Mouse (Mus musculus) thymus, postnatal 0 days (tissue): ENCODE measurements around the gene Cdk18. TPM values are rescaled to one million over a fixed set of nuclear protein-coding genes. Genes with fewer than 3 reads are reported as not detected.
"Not testable (repeated sequence)": the region's sequence is repeated elsewhere in the genome, so short reads cannot be mapped to it uniquely, and the experiment has no call there.

Source experiments
- DNase-seq: peaks from one replicate; pipeline ENCODE4 v3.0.0-alpha.2; 2015; ENCODE audit warnings: low spot score
- polyA plus RNA-seq: library from polyadenylated mRNA; unstranded; fragments of >200 nt; fragmentation: Nextera tagmentation; extraction: Ambion mirVana; gene quantifications from 2 replicates; pipeline ENCODE4 v1.2.1, GENCODE M21; 2015

The Cdk18 gene
- 1.7 and 1.9 TPM in 2 replicates for polyA plus RNA-seq

DNA sequence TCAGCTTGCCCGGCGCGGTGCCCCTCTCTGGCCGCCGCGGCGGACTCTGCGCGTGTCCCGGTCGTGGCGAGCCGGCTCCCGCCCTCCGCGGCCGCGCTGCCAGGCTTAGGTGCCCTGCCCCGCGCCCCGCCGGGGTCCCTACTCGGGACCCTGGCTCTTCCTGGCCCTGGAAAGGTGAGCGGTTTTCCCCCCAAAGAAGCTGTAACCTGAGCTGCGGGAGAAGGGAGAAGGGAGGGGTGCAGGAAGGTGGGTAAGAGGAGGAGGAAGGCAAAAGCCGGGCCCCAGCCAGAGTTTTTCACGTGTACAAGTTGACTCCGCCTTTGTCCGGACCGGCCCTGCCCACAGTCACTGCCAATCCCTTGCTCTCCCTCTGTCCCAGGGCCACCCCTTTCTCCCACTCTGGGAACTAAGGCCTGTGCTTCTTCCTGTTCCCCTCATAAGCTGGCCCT lies at the start of gene Cdk18:
Cdk18 (minus strand) TSS at position 269 of the 449 bp plus-strand sequence.
- DNase-seq = no peak

DNA sequence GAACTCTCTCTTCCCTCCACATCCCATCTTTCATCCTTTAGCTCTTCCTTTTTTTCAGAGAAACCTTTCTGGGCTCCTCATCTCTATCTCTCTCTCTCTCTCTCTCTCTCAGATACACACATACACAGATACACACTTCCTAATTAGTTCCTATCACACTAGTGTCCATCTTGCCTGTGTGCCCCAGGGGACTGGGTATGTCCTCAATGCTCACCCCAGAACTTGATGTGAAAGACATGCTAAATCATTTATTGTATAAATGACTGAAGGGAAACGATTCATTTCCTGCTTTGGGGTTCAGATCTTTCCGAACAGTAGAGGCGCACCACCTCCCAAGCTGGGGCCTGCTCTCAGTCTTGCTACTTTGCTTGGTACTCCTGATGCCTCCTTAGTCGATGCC lies 49.7 kb upstream of the Cdk18 start:
- DNase-seq = no peak

DNA sequence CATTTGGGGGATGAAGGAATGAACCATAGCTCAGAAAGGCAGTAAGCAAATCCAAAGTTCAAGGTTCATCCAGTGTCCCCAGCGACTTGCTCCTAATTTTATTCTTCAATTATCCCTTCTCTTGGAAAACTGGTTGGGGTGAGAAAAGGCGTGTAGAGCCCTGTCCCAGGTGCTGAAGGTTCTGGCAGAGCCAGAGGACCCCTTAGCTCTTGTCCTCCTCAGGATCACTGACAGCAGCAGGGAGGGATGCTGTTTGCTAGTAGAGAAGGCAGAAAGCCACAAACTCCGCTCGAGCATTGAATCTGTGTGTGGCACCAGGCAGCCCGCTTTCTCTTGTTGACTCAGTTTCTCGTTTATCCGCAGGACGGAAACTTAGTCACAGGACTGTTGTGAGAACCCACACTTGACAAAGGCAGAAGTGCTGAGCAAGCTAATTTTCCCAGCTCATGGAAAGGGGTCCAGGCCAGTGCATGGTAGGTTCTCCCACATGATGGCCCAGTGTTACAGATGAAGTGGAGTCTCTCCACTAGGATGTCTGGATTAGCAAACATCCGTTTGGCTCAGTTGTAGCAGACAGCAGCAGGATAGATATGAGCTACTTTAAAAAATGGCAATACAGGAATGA lies 49.1 kb upstream of the Cdk18 start:
- DNase-seq = no peak

DNA sequence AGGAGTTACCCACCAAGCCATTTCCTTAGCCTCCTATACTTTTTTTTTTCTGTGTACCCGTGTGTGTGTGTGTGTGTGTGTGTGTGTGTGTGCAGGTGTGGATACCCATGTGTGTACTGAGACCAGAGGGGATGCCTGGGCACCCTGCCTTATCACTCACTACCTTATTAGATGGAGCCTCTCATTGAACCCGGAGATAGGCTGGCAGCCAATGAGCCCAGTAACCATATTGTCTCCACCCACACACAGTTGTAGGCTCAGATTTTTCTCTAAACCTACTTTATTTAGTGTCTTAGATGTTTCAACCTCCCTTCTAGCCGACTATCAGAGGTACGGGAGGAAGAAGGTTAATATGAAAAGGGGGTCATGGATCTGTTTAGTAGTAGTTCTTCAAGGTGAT lies 46.8 kb upstream of the Cdk18 start:
- no peak for DNase-seq

DNA sequence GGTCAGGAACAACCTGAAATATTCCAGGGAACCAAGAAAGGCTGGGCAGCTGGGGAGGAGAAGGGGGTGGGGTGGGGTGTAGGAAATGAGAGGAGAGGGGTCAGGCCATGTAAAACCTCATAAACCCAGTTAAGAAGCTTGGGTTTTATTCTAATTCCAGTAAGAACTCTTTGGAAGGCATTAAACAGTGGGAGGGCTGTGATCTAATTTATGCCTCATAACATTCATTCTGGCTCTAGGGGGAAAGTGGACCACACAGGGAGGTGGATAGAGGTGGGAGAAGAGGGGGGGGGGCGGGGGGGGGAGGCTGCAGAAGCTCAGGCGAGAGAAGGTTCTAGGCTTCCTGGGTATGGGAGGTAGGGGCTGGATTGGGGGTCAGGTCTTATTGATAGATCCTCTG lies 32.1 kb upstream of the Cdk18 start:
- DNase-seq = no peak

DNA sequence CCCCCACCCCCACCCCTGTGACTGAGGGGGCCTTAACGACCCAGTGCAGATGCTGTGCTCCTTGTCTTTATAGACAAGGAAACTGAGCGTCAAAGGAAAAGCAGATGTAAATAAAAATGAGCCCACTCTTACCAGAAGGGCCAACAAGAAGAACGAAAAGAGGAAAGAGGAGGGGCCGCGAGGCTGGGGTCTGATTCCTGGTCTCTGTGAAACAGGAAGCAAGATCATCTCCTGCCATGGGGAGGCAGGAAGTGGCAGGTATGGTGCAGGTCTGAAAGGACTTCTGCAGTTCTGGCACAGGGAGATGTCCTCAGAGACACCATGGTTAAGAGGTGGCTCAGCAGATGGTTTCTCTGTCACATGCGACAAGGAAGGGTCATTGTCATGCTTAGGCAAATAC lies 31.2 kb upstream of the Cdk18 start:
- no peak for DNase-seq

DNA sequence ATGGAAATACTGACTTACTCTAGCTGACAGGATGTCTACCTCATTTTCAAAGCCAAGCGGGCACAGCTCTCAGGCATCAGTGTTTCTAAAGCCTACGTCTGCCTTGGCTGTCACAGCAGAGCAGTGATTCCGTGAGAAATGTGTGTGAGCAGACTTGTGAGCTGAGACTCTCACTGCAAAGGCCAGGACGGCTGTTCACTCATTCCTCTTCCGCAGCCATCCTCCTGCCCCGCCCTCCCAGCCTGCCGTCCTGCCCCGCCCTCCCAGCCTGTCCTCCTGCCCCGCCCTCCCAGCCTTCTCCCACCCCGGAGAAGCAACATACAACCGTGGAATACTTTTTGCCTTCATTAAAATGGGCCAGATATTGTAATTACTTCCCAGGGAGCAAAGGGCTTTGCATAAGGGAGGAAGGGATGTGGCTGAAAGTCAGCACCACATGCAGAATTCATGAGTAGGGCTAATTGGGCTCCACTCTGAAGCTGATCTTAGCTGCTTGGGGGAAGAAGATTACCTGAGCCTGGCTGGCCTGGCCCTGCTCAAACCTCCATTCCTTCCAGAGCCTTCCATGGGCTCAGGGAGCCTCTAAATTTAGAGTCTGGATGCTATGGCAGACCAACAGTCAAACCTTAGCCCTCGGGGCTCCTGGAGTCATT lies 28.8 kb upstream of the Cdk18 start:
- no peak for DNase-seq

DNA sequence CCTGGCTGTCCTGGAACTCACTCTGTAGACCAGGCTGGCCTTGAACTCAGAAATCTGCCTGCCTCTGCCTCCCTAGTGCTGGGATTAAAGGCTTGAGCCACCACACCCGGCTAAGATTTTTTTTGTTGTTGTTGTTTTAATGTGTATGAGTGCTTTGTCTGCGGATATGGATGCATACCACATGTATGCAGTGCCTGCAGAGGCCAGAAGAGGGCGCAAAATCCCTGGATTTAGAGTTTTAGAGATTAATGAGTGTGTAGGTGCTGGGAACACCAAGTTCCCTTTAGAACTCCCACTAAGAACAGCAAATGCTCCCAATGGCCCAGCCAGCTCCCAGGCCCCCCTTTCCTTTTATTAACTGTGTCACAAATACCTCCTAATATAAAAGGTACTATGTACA lies 26.4 kb upstream of the Cdk18 start:
- DNase-seq = peak; percentile 25

DNA sequence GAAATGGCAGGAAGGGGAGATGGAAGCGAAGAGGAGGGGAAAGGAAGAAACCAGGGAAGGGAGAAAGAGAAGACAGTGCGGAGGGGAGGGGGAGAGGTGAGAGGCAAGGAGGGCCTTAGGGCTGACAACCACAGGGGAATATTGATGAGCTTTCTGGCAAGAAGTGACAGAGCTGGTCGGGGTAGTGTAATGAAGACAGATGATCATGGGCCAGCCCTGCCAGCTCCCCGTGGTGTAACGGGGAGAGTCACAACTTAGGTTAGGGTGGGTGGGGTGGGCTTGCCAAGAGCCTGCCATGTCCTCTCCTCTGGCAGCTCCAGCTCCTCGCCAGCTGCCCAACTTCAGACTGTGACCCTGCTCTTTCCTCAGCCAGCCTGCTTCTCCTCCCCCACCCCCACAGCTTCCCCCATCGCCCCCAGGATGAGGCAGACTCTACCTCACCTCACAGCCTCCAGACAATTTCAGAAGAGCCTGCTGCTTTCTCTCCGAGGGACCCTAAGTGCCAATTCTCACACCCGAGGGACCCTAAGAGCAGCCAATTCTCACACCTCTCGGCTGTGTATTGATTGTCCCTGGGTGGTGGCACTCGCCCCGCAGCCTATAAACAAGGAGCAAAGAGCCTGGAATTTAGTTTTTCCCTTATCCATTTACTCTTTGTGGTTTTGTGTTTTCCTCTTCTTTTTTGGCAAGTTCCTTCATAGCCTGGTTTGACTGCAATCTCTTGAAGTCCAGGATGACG lies 25.5 kb upstream of the Cdk18 start:
- no peak for DNase-seq

DNA sequence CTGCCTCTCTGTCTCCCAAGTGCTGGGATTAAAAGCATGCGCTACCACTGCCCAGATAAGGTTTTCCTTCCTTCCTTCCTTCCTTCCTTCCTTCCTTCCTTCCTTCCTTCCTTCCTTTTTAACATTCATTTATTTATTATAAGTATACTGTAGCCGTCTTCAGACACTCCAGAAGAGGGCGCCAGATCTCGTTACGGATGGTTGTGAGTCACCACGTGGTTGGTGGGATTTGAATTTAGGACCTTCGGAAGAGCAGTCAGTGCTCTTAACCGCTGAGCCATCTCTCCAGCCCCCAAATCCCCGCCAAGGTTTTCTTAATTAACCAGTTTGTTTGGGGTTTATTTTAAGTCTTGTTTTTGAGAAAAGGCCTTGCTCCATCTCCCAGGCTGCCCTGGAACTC lies 23.1 kb upstream of the Cdk18 start:
- not testable (repeated sequence) for DNase-seq

DNA sequence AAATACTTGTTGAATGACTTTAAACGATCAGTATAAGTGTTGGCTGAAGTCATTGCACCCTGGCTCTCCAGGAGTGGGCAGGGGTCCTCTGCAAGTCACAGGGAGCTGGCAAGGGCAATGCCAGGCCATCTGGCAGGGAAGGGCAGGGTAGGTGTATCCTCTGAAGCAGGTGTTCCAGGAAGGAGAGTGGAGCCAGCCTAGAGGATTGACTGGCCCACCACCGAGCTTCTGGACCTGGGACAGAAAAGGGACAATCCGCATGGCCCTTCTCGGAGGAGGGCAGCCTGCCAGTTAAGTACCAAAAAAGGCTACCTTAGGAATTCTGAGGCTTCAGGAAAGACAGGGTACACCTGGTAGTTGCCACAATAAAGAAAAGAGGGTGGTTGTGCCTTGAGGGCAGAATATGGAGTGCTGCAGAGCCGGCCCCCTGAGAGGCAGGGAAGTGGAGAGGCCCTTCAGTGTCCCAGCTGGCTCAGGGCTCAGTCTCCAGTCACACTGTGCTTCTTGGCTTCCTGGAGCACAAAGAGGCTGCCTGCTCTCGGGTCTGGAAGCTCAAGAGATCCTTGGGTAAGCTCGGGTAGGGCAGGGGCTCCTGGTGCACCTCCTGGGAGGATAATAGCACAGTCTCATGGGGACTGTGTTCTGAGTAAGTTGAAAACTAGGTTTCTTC lies 21.9 kb upstream of the Cdk18 start:
- DNase-seq = no peak

DNA sequence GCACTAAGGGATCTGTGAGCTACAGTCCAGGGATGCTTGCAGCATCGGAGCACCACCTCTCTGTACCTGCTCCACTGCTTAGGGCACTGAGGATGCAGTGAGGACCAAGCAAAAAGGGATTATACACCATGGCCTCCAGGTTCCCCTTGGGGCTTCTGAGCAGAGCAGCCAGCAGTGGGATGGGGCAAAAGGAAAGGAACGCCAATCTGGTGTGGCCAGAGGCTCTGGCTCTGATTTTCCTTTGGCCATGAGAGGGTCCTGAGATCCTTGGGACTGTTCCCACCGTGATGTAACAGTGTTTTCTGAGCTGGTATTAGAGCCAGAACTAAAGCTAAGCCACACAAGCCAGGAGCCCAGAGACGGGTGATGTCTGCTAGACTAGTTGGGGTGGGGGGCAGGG lies 20.2 kb upstream of the Cdk18 start:
- DNase-seq = no peak

DNA sequence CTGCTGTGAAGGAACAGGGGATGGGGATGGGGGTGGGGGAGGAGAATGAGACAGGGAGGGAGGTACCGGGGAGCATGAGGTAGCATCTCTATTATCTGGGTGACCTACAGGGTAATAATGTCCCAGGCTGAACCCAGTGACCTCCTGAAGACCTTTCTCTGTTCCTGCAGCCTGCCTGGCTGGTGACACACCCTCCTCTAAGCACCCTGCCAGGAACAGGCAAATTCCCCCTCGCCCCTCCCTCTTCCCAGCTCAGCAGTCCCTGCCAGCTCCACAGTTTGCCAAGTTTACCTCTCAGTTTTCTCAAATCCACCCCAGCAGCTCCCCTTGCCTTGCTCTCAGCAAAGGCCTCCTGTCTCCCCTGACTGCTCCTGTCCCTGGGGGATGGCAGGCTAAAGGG lies 19.3 kb upstream of the Cdk18 start:
- DNase-seq = no peak

DNA sequence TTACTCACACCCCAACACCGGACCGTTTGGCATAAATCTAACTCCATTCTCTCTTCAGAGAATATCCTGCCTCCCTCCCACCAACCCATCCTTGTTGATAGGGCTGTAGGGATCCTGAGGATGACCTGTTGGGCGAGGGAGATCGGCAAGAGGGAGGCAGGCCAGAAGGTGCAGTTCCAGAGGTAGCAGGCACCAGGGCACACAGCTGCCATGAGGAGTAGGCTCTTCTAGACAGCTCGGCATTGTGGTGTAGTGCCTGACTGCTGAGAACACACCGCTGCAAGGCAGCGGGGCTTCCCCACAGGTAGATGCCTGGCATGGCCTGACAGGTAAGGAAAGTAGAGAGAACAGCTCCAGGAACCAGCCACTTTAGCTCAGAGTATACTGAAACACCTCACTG lies 18.3 kb upstream of the Cdk18 start:
- DNase-seq = no peak

DNA sequence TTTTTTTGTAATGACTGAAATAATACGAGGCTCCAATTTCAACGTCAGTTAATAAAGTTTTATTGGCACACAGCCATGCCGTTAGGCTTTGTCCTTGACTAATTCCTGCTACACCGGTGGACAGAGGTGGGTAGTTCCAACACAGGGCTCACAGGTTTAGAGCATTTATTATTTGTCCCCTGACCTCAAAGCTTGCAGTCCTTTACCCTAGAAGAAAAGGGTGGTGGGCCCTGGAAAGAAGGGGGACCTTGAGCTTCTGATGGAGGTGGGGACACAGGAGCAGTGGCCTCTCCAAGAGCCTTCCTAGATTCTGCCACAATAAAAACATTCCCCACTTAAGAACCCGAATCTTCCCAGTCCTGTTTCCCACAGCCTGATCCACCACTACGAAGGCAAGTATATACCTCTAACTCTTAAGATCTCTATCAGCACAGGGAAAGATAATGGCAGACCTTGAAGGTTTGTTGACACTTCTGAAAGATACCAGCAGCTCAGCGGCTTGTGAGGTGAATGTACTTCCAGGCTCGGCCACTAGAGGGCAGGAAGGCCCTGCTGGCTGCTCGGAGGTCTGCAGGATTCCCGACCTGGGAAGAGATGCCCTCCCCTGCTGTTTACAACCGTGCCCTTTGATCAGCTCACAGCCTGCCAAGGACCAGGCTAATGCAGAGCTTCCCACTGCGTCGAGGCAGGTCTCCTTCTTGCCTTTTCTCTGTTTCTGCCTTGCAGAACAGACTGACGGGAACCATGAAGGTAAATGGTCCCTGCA lies 17.7 kb upstream of the Cdk18 start:
- peak; percentile 76 for DNase-seq

DNA sequence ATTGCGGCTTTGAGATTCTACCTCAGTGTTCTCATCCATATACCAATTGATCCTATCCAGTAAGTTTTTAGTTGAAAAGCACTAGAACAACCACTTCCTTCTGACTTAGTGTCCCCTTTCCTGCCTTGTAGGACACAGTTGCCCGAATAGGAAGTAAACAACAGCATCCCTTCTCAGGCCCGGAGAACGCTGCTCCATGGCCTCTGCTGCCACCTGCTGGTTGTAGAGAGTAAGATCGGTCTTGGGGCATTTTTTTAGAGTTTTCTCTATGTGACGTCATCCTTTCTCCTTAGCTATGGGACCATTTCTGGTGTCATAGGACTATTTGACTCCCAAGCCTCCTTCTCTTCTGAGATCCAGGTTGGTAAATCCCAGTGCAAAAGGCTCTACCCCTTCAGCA lies 16.3 kb upstream of the Cdk18 start:
- peak; percentile 90 for DNase-seq

DNA sequence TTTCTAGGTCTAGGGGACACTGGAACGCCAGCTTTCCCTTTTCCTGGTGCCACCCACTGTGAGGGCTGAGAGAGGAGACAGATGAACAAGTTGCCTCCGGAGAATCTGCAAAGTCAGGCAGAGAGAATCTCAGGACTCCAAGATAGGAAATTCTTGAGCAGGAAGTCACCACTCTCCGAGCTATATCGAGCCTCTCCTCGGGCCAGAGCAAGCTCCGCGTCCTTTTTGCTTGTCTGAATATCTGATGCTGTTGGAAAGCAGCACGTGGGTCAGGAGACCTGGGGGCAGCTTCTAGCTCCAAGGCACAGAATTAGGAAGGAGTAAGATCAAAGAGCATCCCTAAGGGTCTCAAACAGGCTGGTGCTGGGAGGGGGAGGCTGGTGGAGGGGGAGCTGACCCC lies 14.2 kb upstream of the Cdk18 start:
- no peak for DNase-seq

DNA sequence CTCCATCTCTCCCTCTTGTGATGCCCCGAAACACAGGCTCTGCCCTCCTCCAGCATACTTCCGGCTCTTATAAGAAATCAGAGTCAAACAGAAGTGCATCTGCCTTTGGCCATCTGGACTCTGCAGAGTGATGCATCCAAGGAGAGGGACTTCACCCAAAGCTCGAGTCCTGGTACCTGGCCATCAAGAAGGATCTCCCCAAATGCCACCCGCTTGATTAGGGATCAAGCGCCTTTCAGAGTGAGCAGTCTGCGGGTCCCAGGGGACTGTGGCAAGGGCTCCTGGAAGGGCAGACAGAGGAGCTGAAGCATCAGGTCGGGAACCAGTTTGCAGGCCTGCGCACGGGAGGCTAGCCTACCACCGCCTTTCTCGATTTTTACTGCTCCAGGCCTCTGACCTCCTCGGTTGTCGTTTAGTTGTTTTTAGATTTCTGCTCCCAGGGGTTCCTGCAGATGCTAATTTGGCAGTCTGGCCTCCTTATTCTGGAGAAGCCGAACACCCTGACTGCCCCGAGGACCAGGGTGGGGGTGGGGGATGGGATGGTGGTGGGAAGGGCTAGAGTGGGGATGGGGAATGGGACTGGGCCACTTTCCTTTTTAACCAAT lies 13.7 kb upstream of the Cdk18 start:
- DNase-seq = no peak

DNA sequence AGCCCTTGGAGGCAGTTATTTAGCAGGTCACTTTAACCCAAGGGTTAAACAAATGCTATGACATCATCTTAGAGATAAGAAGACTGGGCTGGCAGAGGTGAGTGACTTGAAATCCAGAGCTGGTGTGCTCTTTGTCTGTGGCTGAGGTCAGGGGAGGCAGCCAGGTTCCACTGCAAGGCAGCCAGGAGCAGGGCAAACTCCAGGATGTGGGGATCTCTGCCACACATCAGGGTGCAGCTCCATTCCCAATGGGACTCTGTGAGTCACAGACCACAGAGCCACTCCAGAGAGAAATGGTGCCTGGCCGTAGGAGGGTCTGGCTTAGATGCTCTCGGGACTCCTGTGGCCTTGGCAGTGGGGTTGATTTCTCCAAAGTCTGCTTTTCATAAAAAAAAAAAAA lies 12.4 kb upstream of the Cdk18 start:
- no peak for DNase-seq

DNA sequence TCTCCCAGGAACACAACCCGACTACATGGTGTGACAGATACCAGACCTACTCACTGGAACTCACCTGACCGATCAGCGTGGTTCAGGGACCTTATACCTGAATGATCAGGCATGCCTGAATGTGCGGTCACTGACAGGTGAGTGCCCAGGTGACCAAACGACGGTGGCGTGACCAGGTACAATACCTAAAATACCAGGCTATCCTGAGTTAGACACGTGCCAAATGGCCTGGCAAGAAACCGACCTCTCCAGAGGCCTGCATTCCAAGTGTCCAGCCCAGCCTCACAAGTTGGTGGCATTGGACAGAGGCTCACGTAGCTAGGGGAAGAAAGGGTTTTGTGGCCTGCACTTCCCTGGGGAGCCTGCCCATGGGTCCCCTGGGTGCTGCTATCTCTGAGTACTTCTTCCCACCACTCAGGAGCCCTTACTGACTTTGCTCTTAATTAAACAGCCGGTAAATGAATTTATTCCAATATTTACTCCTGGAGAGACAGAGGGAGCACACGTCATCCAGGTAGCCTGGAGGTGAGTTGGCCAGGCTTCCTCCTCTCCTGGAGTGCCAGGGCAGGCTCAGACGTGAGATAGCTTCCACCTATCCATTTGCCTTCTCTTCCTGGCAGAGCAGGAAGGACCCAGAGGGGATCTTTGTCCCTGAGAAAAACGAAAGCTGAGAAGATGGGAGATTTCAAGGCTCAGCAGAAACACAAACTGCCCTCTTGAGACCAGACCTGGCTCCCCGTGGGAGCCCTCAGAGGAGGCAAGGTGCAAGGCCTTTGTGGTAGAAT lies 11.5 kb upstream of the Cdk18 start:
- no peak for DNase-seq
